Comparison of ENCODE assay signal across 12 mouse cellular contexts in genomic region chr5:134867320-134868144, GRCm38 (mm10). TPM values are rescaled to one million over a fixed set of nuclear protein-coding genes. Genes with fewer than 3 reads are reported as not detected.
DNase-seq lines count a peak whose midpoint lies in the region; ATAC-seq and TF ChIP-seq lines count a peak whose summit lies in the region.
"Had no signal": no experiment of that assay in that cellular context is flagged by ENCODE, and none has a peak within 500 bp of the region (broad histone marks: within the 10 kb centered on the region; RNA-seq: fewer than 3 reads in every experiment).

No protein-coding gene starts in this region.

- peaks cover 16% of the 10 kb centered on the region for H3K4me1 ChIP-seq in heart, embryonic 10.5 days
- H3K4me1 ChIP-seq in lung, embryonic 14.5 days (ENCODE audit: insufficient read depth), result peaks cover 4% of the 10 kb centered on the region; the same call in 1 of the 2 replicates
- peaks cover 32% of the 10 kb centered on the region for H3K4me1 ChIP-seq in embryonic facial prominence, embryonic 14.5 days (ENCODE audit: control insufficient read depth, insufficient read depth, low read length)
- peaks cover 13% of the 10 kb centered on the region; the same call in 1 of the 2 replicates for H3K4me1 ChIP-seq in stomach, embryonic 14.5 days (ENCODE audit: control insufficient read depth, insufficient read depth, low read length)

- peaks cover 11% of the 10 kb centered on the region; the same call in 1 of the 2 replicates for H3K27me3 ChIP-seq in heart, embryonic 10.5 days (ENCODE audit: insufficient read depth, poor library complexity, severe bottlenecking)
- no peaks in the 10 kb centered on the region for H3K27me3 ChIP-seq in lung, embryonic 14.5 days (ENCODE audit: insufficient read depth, low read length)
- no peaks in the 10 kb centered on the region for H3K27me3 ChIP-seq in embryonic facial prominence, embryonic 14.5 days (replicated peaks; ENCODE audit: control insufficient read depth, insufficient read depth, low read length)
- H3K27me3 ChIP-seq in stomach, embryonic 14.5 days (ENCODE audit: control insufficient read depth, insufficient read depth, low read length), result no peaks in the 10 kb centered on the region

- no peaks in the 10 kb centered on the region for H3K36me3 ChIP-seq in heart, embryonic 10.5 days
- no peaks in the 10 kb centered on the region for H3K36me3 ChIP-seq in lung, embryonic 14.5 days (ENCODE audit: insufficient read depth)
- no peaks in the 10 kb centered on the region for H3K36me3 ChIP-seq in embryonic facial prominence, embryonic 14.5 days (ENCODE audit: control insufficient read depth, insufficient read depth, low read length)
- H3K36me3 ChIP-seq in stomach, embryonic 14.5 days (ENCODE audit: control insufficient read depth, insufficient read depth, low read length), result no peaks in the 10 kb centered on the region

- intact Hi-C loops in heart, postnatal 14 days (cut with DNase I), result no loop called here
- intact Hi-C loops in left cerebral cortex, adult 2 months (cut with DNase I), result no loop called here

- no peaks in the 10 kb centered on the region for H3K9me3 ChIP-seq in heart, embryonic 10.5 days
- H3K9me3 ChIP-seq in lung, embryonic 14.5 days (ENCODE audit: low read depth, low read length), result no peaks in the 10 kb centered on the region
- no peaks in the 10 kb centered on the region for H3K9me3 ChIP-seq in embryonic facial prominence, embryonic 14.5 days (ENCODE audit: control insufficient read depth, low read length)
- no peaks in the 10 kb centered on the region for H3K9me3 ChIP-seq in stomach, embryonic 14.5 days (ENCODE audit: control insufficient read depth, low read depth, low read length)

- peak; percentile 57; the same call in 1 of the 2 replicates for ATAC-seq in lung, embryonic 14.5 days (ENCODE audit: insufficient read depth)
- peak; percentile 85 for ATAC-seq in embryonic facial prominence, embryonic 14.5 days (ENCODE audit: low read depth)
- peak; percentile 46; the same call in 1 of the 2 replicates for ATAC-seq in stomach, embryonic 14.5 days (ENCODE audit: insufficient number of reproducible peaks, insufficient read depth, low FRiP score, low read depth)
- ATAC-seq: forebrain, postnatal 0 days had no signal

- H3K4me3 ChIP-seq in heart, embryonic 10.5 days, result peak overlapping the region; percentile 25
- no peak overlapping the region for H3K4me3 ChIP-seq in lung, embryonic 14.5 days (ENCODE audit: low read depth, low read length)
- no peak overlapping the region for H3K4me3 ChIP-seq in embryonic facial prominence, embryonic 14.5 days (ENCODE audit: low read depth, low read length)
- H3K4me3 ChIP-seq in stomach, embryonic 14.5 days (ENCODE audit: low read depth, low read length), result no peak overlapping the region
- no peak overlapping the region for H3K4me3 ChIP-seq in left cerebral cortex, adult 2 months

- no peak for DNase-seq in heart, embryonic 10.5 days (ENCODE audit: low spot score)
- no peak for DNase-seq in heart, postnatal 14 days
- peak; percentile 19 for DNase-seq in lung, embryonic 14.5 days
- DNase-seq in lung, postnatal 36 days, result no peak
- DNase-seq in embryonic facial prominence, embryonic 14.5 days (ENCODE audit: low spot score), result peak; percentile 89
- no peak for DNase-seq in left cerebral cortex, adult 2 months (ENCODE audit: extremely low spot score in 1 of 2, low spot score in 2 of 2)
- no peak for DNase-seq in layer of hippocampus, adult 8-10 months (ENCODE audit: low spot score in 2 of 2)
- DNase-seq: cerebellum, adult 11 months; forebrain, postnatal 0 days; right cerebral cortex, postnatal 14 days had no signal

- TF ChIP-seq CTCF in lung, embryonic 14.5 days (IDR thresholded peaks at IDR 0.05; ENCODE audit: low read depth), result no peak
- TF ChIP-seq CTCF in left cerebral cortex, adult 2 months (IDR thresholded peaks at IDR 0.05), result no peak

- 35% methylated on average over 18 of the region's 18 CpGs for WGBS in heart, embryonic 10.5 days
- WGBS in lung, embryonic 14.5 days, result 25% methylated on average over 18 of the region's 18 CpGs
- 18% methylated on average over 18 of the region's 18 CpGs for WGBS in embryonic facial prominence, embryonic 14.5 days
- WGBS in stomach, embryonic 14.5 days, result 28% methylated on average over 18 of the region's 18 CpGs

- peak overlapping the region; percentile 39 for H3K4me2 ChIP-seq in lung, embryonic 14.5 days
- peak overlapping the region; percentile 40 for H3K4me2 ChIP-seq in embryonic facial prominence, embryonic 14.5 days (ENCODE audit: low read depth, low read length)
- H3K4me2 ChIP-seq in stomach, embryonic 14.5 days (replicated peaks; ENCODE audit: low read depth, low read length), result peak overlapping the region; percentile 30; the same call in 1 of the 2 replicates

- H3K9ac ChIP-seq in lung, embryonic 14.5 days, result no peak overlapping the region
- H3K9ac ChIP-seq in embryonic facial prominence, embryonic 14.5 days (ENCODE audit: low read depth, low read length), result peak overlapping the region; percentile 45; the same call in 1 of the 2 replicates
- H3K9ac ChIP-seq in stomach, embryonic 14.5 days (replicated peaks; ENCODE audit: low read depth, low read length), result no peak overlapping the region
- H3K9ac ChIP-seq: forebrain, postnatal 0 days had no signal

- H3K27ac ChIP-seq in heart, embryonic 10.5 days, result no peak overlapping the region
- H3K27ac ChIP-seq in lung, embryonic 14.5 days (ENCODE audit: low read depth), result peak overlapping the region; percentile 24; the same call in 1 of the 2 replicates
- H3K27ac ChIP-seq in embryonic facial prominence, embryonic 14.5 days (replicated peaks; ENCODE audit: low read depth, low read length), result peak overlapping the region; percentile 93
- peak overlapping the region; percentile 52; the same call in 1 of the 2 replicates for H3K27ac ChIP-seq in stomach, embryonic 14.5 days (ENCODE audit: low read length)
- no peak overlapping the region for H3K27ac ChIP-seq in left cerebral cortex, adult 2 months

RNA-seq across cellular contexts. Expression of gene Tmem270, which starts 39.0 kb away (rescaled TPM):
- not detected in 2 replicates for polyA plus RNA-seq in heart, embryonic 10.5 days (2016; fragmentation: Nextera tagmentation; extraction: Ambion mirVana)
- not detected for total RNA-seq in heart, postnatal 14 days (2021)
- not detected in 2 replicates for polyA plus RNA-seq in lung, embryonic 14.5 days (2014; fragmentation: Nextera tagmentation; extraction: Ambion mirVana)
- polyA plus RNA-seq in embryonic facial prominence, embryonic 14.5 days (2014; fragmentation: Nextera tagmentation; extraction: Ambion mirVana), result not detected in 2 replicates
- polyA plus RNA-seq in stomach, embryonic 14.5 days (2014; fragmentation: Nextera tagmentation; extraction: Ambion mirVana), result not detected in 2 replicates
- not detected for total RNA-seq in left cerebral cortex, adult 2 months (2021)
- total RNA-seq in layer of hippocampus, adult 8-10 months (2022), result not detected
- total RNA-seq: forebrain, postnatal 0 days had no signal
- polyA plus RNA-seq: forebrain, postnatal 0 days; large intestine, adult 2 months had no signal

RNA-seq across cellular contexts. Expression of gene Cldn13, which starts 47.8 kb away (rescaled TPM):
- 6.1 and 8.5 TPM in 2 replicates for polyA plus RNA-seq in heart, embryonic 10.5 days (2016; fragmentation: Nextera tagmentation; extraction: Ambion mirVana)
- total RNA-seq in heart, postnatal 14 days (2021), result not detected
- 0.39 TPM in 1 of 2 replicates, not detected in the other for polyA plus RNA-seq in lung, embryonic 14.5 days (2014; fragmentation: Nextera tagmentation; extraction: Ambion mirVana)
- polyA plus RNA-seq in embryonic facial prominence, embryonic 14.5 days (2014; fragmentation: Nextera tagmentation; extraction: Ambion mirVana), result 0.15 and 0.20 TPM in 2 replicates
- polyA plus RNA-seq in stomach, embryonic 14.5 days (2014; fragmentation: Nextera tagmentation; extraction: Ambion mirVana), result 1.0 TPM in 1 of 2 replicates, not detected in the other
- not detected for total RNA-seq in left cerebral cortex, adult 2 months (2021)
- total RNA-seq in layer of hippocampus, adult 8-10 months (2022), result not detected
- total RNA-seq: forebrain, postnatal 0 days had no signal
- polyA plus RNA-seq: forebrain, postnatal 0 days had no signal

Comparison
In these comparisons a context has a peak if more than half of its experiments do, and no peak if none do; other contexts are left out.
1. DNase-seq: peak in lung, embryonic 14.5 days (single experiment) and embryonic facial prominence, embryonic 14.5 days (single experiment); none in heart, embryonic 10.5 days (single experiment), heart, postnatal 14 days (0 of 2), lung, postnatal 36 days (single experiment), left cerebral cortex, adult 2 months (0 of 2) and layer of hippocampus, adult 8-10 months (0 of 2).
2. H3K27ac ChIP-seq: peak in lung, embryonic 14.5 days (single experiment), embryonic facial prominence, embryonic 14.5 days (single experiment) and stomach, embryonic 14.5 days (single experiment); none in heart, embryonic 10.5 days (single experiment) and left cerebral cortex, adult 2 months (single experiment).
3. Peak in every context shown above with its lines, with median percentiles within 50 percentile points of each other: ATAC-seq and H3K4me2 ChIP-seq.